Mouse (Mus musculus) MEL (cell line): ENCODE measurements around the gene Il20. TPM values are rescaled to one million over a fixed set of nuclear protein-coding genes. Genes with fewer than 3 reads are reported as not detected.
A peak's percentile ranks its signal among the peaks of the same experiment; 100 is the strongest.

Experiments used
- DNase-seq: peaks from one replicate; pipeline ENCODE4 v3.0.0; 2011; ENCODE audit warnings: low read depth, low spot score
- H3K27ac ChIP-seq: 2 replicates; pipeline ENCODE4 v1.5.1; 2012; ENCODE audit warnings: low read depth, mild to moderate bottlenecking, control low read depth, low read length, moderate library complexity; ENCODE audit not compliant: control insufficient read depth
- H3K27me3 ChIP-seq, 2 experiments: fragments of 150-350 bp in 1 of 2; sonication (generic) in 1 of 2; 2 replicates each; pipeline ENCODE4 v1.6.1; 2012; ENCODE audit warnings: low read length in 2 of 2, mild to moderate bottlenecking in 2 of 2, improper control_type of control experiment in 1 of 2, moderate library complexity in 1 of 2; ENCODE audit not compliant: insufficient read depth in 2 of 2, control insufficient read depth in 1 of 2
- H3K36me3 ChIP-seq, 2 experiments: 2 replicates each; pipeline ENCODE4 v1.6.1; 2012 to 2014; ENCODE audit warnings: low read length in 2 of 2, improper control_type of control experiment in 1 of 2, inconsistent platforms in 1 of 2, mild to moderate bottlenecking in 1 of 2; ENCODE audit not compliant: insufficient read depth in 2 of 2, control insufficient read depth in 1 of 2
- H3K4me1 ChIP-seq, 2 experiments: fragments of 150-350 bp in 1 of 2; sonication (generic) in 1 of 2; 2 replicates each; pipeline ENCODE4 v1.6.1; 2012; ENCODE audit warnings: low read length in 2 of 2, improper control_type of control experiment in 1 of 2, mild to moderate bottlenecking in 1 of 2; ENCODE audit not compliant: insufficient read depth in 2 of 2, control insufficient read depth in 1 of 2
- H3K4me3 ChIP-seq, 2 experiments: fragments of 150-350 bp in 1 of 2; sonication (generic) in 1 of 2; 2 replicates each; pipeline ENCODE4 v1.5.1; 2012; ENCODE audit warnings: low read depth in 2 of 2, low read length in 2 of 2, mild to moderate bottlenecking in 2 of 2, moderate library complexity in 2 of 2, control low read depth in 1 of 2, improper control_type of control experiment in 1 of 2; ENCODE audit not compliant: control insufficient read depth in 1 of 2, insufficient read depth in 1 of 2
- H3K79me2 ChIP-seq: 2 replicates; pipeline ENCODE4 v1.6.1; 2012; ENCODE audit warnings: mild to moderate bottlenecking, low read length, moderate library complexity; ENCODE audit not compliant: control insufficient read depth, poor library complexity, insufficient read depth
- H3K9ac ChIP-seq: 2 replicates; pipeline ENCODE4 v1.6.1; 2012; ENCODE audit warnings: low read depth, mild to moderate bottlenecking, control low read depth, low read length, moderate library complexity; ENCODE audit not compliant: control insufficient read depth, poor library complexity, severe bottlenecking
- H3K9me3 ChIP-seq: fragments of 150-350 bp; sonication (generic); replicated peaks from 2 replicates; pipeline ENCODE4 v1.6.1; 2012; ENCODE audit warnings: mild to moderate bottlenecking, low read length, improper control_type of control experiment, moderate library complexity; ENCODE audit not compliant: insufficient read depth
- BHLHE40 ChIP-seq: IDR thresholded peaks from 2 replicates; pipeline ENCODE4 v1.6.1; 2012; ENCODE audit warnings: low read depth, mild to moderate bottlenecking, inconsistent platforms, low read length, improper control_type of control experiment, borderline replicate concordance
- CTCF ChIP-seq, 3 experiments: IDR thresholded peaks in 2 of 3; conservative IDR thresholded peaks in 1 of 3; 2 replicates each; pipeline ENCODE4 v1.5.1; 2011 to 2012; ENCODE audit warnings: low read length in 3 of 3, low read depth in 2 of 3, mild to moderate bottlenecking in 2 of 3, improper control_type of control experiment in 1 of 3, inconsistent platforms in 1 of 3, mixed read lengths in 1 of 3, moderate library complexity in 1 of 3; ENCODE audit not compliant: control insufficient read depth in 1 of 3, insufficient read depth in 1 of 3, poor library complexity in 1 of 3, severe bottlenecking in 1 of 3
- ELF1 ChIP-seq: IDR thresholded peaks from 2 replicates; pipeline ENCODE4 v1.6.1; 2014; ENCODE audit warnings: low read depth, mild to moderate bottlenecking, inconsistent platforms, low read length, improper control_type of control experiment, moderate library complexity
- EP300 ChIP-seq, 2 experiments: IDR thresholded peaks; 2 replicates each; pipeline ENCODE4 v1.6.1; 2011; ENCODE audit warnings: improper control_type of control experiment in 2 of 2, low read length in 2 of 2, low read depth in 1 of 2, mild to moderate bottlenecking in 1 of 2
- GABPA ChIP-seq: IDR thresholded peaks from 2 replicates; pipeline ENCODE4 v1.6.1; 2012; ENCODE audit warnings: low read depth, mild to moderate bottlenecking, inconsistent platforms, low read length, improper control_type of control experiment, moderate library complexity
- JUND ChIP-seq: IDR thresholded peaks from 2 replicates; pipeline ENCODE4 v1.6.1; 2011; ENCODE audit warnings: low read depth, mild to moderate bottlenecking, improper control_type of control experiment, low read length
- MAFK ChIP-seq: IDR thresholded peaks from 2 replicates; pipeline ENCODE4 v1.6.1; 2011; ENCODE audit warnings: low read depth, mild to moderate bottlenecking, low read length, improper control_type of control experiment, borderline replicate concordance
- MYC ChIP-seq: IDR thresholded peaks from 2 replicates; pipeline ENCODE4 v1.6.1; 2011; ENCODE audit warnings: low read depth, mild to moderate bottlenecking, low read length, improper control_type of control experiment, moderate library complexity
- NELFE ChIP-seq: IDR thresholded peaks from 2 replicates; pipeline ENCODE4 v1.6.1; 2011; ENCODE audit warnings: low read depth, low read length, improper control_type of control experiment
- POLR2A ChIP-seq, 2 experiments: IDR thresholded peaks; 2 replicates each; pipeline ENCODE4 v1.6.1; 2011 to 2012; ENCODE audit warnings: low read length in 2 of 2, mild to moderate bottlenecking in 2 of 2, control low read depth in 1 of 2, improper control_type of control experiment in 1 of 2, low read depth in 1 of 2, moderate library complexity in 1 of 2; ENCODE audit not compliant: control insufficient read depth in 1 of 2, insufficient read depth in 1 of 2, poor library complexity in 1 of 2
- POLR2AphosphoS2 ChIP-seq: IDR thresholded peaks from 2 replicates; pipeline ENCODE4 v1.6.1; 2011; ENCODE audit warnings: low read length, improper control_type of control experiment
- POLR2AphosphoS5 ChIP-seq: IDR thresholded peaks from 2 replicates; pipeline ENCODE4 v1.6.1; 2012; ENCODE audit warnings: low read depth, borderline replicate concordance, mild to moderate bottlenecking, inconsistent platforms, low read length, moderate library complexity, mixed read lengths
- RAD21 ChIP-seq: IDR thresholded peaks from 2 replicates; pipeline ENCODE4 v1.6.1; 2011; ENCODE audit warnings: mild to moderate bottlenecking, low read depth, low read length, improper control_type of control experiment
- SMC3 ChIP-seq: IDR thresholded peaks from 2 replicates; pipeline ENCODE4 v1.6.1; 2011; ENCODE audit warnings: low read depth, low read length, improper control_type of control experiment
- TBP ChIP-seq: IDR thresholded peaks from 2 replicates; pipeline ENCODE4 v1.8.0; 2011; ENCODE audit warnings: low read depth, low read length, improper control_type of control experiment
- USF2 ChIP-seq, 2 experiments: IDR thresholded peaks; 2 replicates each; pipeline ENCODE4 v1.6.1; 2011 to 2012; ENCODE audit warnings: improper control_type of control experiment in 2 of 2, low read length in 2 of 2, borderline replicate concordance in 1 of 2, inconsistent platforms in 1 of 2, low read depth in 1 of 2, mild to moderate bottlenecking in 1 of 2; ENCODE audit not compliant: insufficient read depth in 1 of 2
- ZC3H11A ChIP-seq: IDR thresholded peaks from 2 replicates; pipeline ENCODE4 v1.6.1; 2012; ENCODE audit warnings: low read depth, mild to moderate bottlenecking, inconsistent platforms, low read length, improper control_type of control experiment
- ZNF384 ChIP-seq: IDR thresholded peaks from 2 replicates; pipeline ENCODE4 v1.6.1; 2012; ENCODE audit warnings: low read depth, mild to moderate bottlenecking, inconsistent platforms, low read length, improper control_type of control experiment
- polyA plus RNA-seq, 2 experiments: library from polyadenylated mRNA; stranded (reverse) in 1 of 2; unstranded in 1 of 2; fragments of >175 nt in 1 of 2; fragments of >200 nt in 1 of 2; gene quantifications; 2 replicates each; pipeline versions ENCODE4 v1.2.1 to v1.2.4; 2012; ENCODE audit warnings: low replicate concordance in 2 of 2, low read depth in 1 of 2; ENCODE audit not compliant: insufficient read length in 2 of 2, insufficient read depth in 1 of 2, missing spikeins in 1 of 2
- total RNA-seq: library from RNA; depleted of rRNA; stranded (reverse); fragments of 300-350 nt; gene quantifications from 2 replicates; pipeline ENCODE4 v1.2.3, GENCODE M21; 2012

Gene Il20
- total and polyA plus RNA-seq, 3 experiments = not detected

DNA sequence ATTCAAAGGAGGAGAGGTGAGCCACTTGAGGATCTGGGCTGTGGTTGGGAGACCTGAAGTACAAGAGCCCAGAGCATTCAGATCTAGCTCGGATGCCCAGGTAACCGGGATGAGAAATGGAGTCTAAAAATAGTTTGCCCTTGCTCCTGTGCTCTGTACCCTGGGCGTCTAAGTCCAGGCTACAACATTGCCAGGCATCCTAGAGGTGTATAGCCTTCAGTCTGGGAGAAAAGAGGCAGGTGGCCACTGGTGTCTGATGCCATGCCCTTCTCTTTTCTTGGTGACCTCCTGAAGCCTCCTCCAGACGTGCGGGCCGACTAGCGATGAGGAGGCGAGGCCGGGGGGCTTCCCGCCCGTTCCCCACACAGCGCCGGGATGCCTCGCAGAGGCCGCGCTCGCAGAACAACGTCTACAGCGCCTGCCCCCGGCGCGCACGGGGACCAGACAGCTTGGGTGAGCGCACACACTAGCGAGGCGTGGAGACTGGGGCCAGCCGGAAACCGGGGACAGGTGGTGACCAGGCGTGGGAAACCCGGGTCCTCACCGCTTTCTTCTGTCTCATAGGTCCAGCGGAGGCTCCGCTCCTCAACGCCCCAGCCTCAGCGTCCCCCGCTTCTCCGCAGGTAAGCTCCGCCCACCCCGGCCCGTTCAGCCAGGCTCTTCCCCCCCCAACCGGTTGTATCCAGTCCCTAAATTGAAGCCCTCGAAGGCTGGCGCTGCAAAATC, 33.2 kb downstream of the Il20 start:
- Histone ChIP-seq H3K4me3 (no peak overlapping the region), H3K79me2 (no peaks in the 10 kb centered on the region), H3K9ac (no peak overlapping the region), H3K27me3 (peaks cover 0 to 4% of the 10 kb centered on the region in 2 experiments; a peak in 2 of 4 replicates), H3K36me3 (no peaks in the 10 kb centered on the region), H3K4me1 (no peaks in the 10 kb centered on the region), H3K27ac (no peak overlapping the region)
- no peak for DNase-seq
- TF ChIP-seq USF2 (IDR thresholded peaks at IDR 0.05; ENCODE audit: borderline replicate concordance in 1 of 2, insufficient read depth in 1 of 2, low read depth in 1 of 2, low read length in 2 of 2) (no peak), GABPA (no peak), MYC (no peak), ZNF384 (no peak), EP300 (IDR thresholded peaks at IDR 0.05; ENCODE audit: low read depth in 1 of 2, low read length in 2 of 2) (no peak), JUND (no peak), NELFE (no peak), CTCF (IDR thresholded peaks at IDR 0.05 in 2 of 3, conservative IDR thresholded peaks at IDR 0.05 in 1 of 3; ENCODE audit: control insufficient read depth in 1 of 3, insufficient read depth in 1 of 3, low read depth in 2 of 3, low read length in 3 of 3, poor library complexity in 1 of 3, severe bottlenecking in 1 of 3) (no peak), MAFK (no peak), TBP (no peak), ELF1 (no peak)
- TF ChIP-seq, all 39 proteins: peak for 0
- no peaks in the 10 kb centered on the region for H3K9me3 ChIP-seq

DNA sequence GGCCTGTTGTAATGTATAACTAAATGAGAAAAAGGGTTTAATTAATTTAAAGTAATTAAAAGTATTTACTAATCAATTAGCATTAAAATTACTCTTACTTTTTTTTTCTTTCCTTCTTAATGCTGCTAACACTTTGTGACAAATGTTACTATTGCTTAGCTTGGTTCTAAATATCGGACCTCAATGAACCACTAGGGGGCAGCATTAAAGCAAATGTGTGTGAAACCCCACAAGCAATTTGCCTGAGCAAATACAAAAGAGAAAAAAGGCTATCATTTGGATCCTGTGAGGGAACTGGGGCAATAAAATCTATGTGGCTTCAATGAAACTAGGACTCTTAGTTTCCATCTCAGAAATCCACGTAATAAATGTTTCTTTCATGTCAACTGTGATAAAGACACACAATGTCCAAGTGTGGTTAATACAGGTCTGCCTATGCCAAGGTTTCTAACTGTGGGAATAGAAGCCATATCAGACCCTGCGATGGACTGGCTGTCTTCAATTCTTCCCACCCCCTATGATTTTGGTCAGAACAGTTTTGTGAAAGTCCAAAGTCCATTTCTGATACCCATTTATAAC, 34.2 kb downstream of the Il20 start:
- TF ChIP-seq SMC3 (peak; percentile 81), ZNF384 (peak; percentile 15; the same call in 1 of the 2 replicates), CTCF (IDR thresholded peaks at IDR 0.05 in 2 of 3, conservative IDR thresholded peaks at IDR 0.05 in 1 of 3; ENCODE audit: control insufficient read depth in 1 of 3, insufficient read depth in 1 of 3, low read depth in 2 of 3, low read length in 3 of 3, poor library complexity in 1 of 3, severe bottlenecking in 1 of 3) (peak; percentile 40 to 81 (median 53)), POLR2A (IDR thresholded peaks at IDR 0.05; ENCODE audit: control insufficient read depth in 1 of 2, insufficient read depth in 1 of 2, low read depth in 1 of 2, low read length in 2 of 2, poor library complexity in 1 of 2) (no peak), ZC3H11A (peak; percentile 58), POLR2AphosphoS5 (no peak), RAD21 (peak; percentile 68), POLR2AphosphoS2 (no peak), BHLHE40 (0 out of 2 replicates have a peak, but pooled peaks have one; percentile 9)
- H3K27ac ChIP-seq = no peak overlapping the region
- H3K79me2 ChIP-seq = no peaks in the 10 kb centered on the region
- H3K27me3 ChIP-seq = no peaks in the 10 kb centered on the region; a peak in 1 of 4 replicates
- no peaks in the 10 kb centered on the region for H3K9me3 ChIP-seq
- no peak overlapping the region for H3K9ac ChIP-seq
- H3K4me3 ChIP-seq = no peak overlapping the region
- H3K36me3 ChIP-seq = no peaks in the 10 kb centered on the region
- peak; percentile 76 for DNase-seq
- no peaks in the 10 kb centered on the region for H3K4me1 ChIP-seq
